Mouse (Mus musculus): Measurements from ENCODE around the gene Ucma. TPM values are rescaled to one million over a fixed set of nuclear protein-coding genes. Genes with fewer than 3 reads are reported as not detected.
"Not testable (repeated sequence)": the region's sequence is repeated elsewhere in the genome, so short reads cannot be mapped to it uniquely, and the experiment has no call there.

Ucma gene
- 1.7 and 2.3 TPM in 2 replicates for polyA plus RNA-seq (2015; fragmentation: Nextera tagmentation; extraction: Ambion mirVana)

DNA sequence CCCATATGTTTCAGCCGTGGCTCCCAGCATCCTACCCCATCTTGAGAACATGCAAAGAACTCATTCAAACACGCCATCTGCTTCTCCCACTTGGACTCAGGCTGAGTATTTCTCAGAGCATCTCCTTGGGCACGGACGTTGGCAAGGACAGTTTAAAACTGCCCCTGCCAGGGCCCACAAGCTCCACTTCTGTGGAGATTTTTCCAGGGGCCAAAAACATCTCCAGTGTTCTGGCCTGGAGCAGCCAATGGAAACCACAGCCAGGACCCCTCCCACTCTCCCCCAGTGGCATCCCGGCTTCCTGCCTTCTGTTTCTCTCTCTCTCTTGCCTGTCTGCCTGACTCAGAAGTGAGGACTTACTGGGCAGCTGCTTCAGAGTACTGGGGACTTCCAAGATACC lies at the start of gene Ucma:
Gene Ucma, plus strand, starts transcription at position 316 of the 400 bp plus-strand sequence.
- WGBS, result 71% methylated on average over 5 of the region's 5 CpGs
- Histone ChIP-seq H3K27ac (replicated peaks) (no peak within 1 kb of the TSS), H3K4me2 (no peak within 1 kb of the TSS), H3K9ac (no peak within 1 kb of the TSS), H3K27me3 (no peaks in the 10 kb centered on the region), H3K4me3 (no peak within 1 kb of the TSS), H3K9me3 (no peaks in the 10 kb centered on the region), H3K36me3 (no peaks in the 10 kb centered on the region), H3K4me1 (replicated peaks) (0 out of 2 replicates have a peak, but pooled peaks cover 3% of the 10 kb centered on the region)
- ATAC-seq (ENCODE audit: low FRiP score, low read depth), result peak; percentile 42; the same call in 1 of the 2 replicates

DNA sequence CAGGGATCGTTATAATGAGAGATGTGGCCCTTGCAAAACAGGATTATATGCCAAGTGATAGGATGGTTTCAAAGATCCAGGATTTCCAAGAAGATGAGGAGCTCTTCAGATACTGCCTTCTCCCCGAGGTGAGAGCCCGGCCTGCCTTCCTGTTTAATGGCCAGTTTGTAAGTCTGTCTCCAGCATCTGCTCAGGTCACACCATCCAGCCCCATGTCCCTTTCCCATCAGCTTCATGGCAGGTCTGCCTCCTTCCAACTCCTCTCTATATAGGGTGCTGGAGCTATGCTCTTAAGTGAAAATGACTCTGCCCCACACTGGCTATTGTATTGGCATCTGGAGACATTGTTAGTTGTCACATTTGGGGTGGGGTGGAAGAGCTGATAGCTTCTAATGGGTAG lies 48.5 kb upstream of the Ucma start:
- no peak overlapping the region for H3K9ac ChIP-seq
- H3K4me1 ChIP-seq (replicated peaks), result no peaks in the 10 kb centered on the region
- no peak overlapping the region for H3K4me3 ChIP-seq
- ATAC-seq (ENCODE audit: low FRiP score, low read depth), result no peak
- H3K27ac ChIP-seq (replicated peaks), result no peak overlapping the region
- peaks cover 36% of the 10 kb centered on the region for H3K36me3 ChIP-seq
- no peak overlapping the region for H3K4me2 ChIP-seq
- 92% methylated on average over 3 of the region's 3 CpGs for WGBS
- no peaks in the 10 kb centered on the region for H3K9me3 ChIP-seq
- H3K27me3 ChIP-seq, result no peaks in the 10 kb centered on the region

DNA sequence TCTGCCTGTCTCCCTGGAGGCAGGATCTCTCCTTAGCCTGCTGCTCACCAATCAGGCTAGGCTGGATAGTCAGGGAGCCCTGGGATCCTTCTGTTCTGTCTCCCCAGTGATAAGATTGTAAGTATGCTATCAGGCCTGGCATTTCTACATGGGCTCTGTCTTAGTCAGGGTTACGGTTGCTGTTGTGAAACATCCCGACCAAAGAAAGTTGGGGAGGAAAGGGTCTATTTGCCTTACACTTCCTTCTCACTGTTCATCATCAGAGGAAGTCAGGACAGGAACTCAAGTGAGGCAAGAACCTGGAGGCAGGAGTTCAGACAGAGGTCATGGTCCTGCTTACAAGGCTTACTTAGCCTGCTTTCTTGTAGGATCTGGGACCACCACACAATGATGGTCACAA lies 46.7 kb upstream of the Ucma start:
- Histone ChIP-seq H3K4me3 (no peak overlapping the region), H3K9me3 (no peaks in the 10 kb centered on the region), H3K27ac (replicated peaks) (no peak overlapping the region), H3K4me1 (replicated peaks) (no peaks in the 10 kb centered on the region), H3K4me2 (no peak overlapping the region), H3K27me3 (no peaks in the 10 kb centered on the region), H3K9ac (no peak overlapping the region), H3K36me3 (peaks cover 39% of the 10 kb centered on the region)
- WGBS, result 90% methylated on average over 2 of the region's 2 CpGs
- ATAC-seq (ENCODE audit: low FRiP score, low read depth), result no peak

DNA sequence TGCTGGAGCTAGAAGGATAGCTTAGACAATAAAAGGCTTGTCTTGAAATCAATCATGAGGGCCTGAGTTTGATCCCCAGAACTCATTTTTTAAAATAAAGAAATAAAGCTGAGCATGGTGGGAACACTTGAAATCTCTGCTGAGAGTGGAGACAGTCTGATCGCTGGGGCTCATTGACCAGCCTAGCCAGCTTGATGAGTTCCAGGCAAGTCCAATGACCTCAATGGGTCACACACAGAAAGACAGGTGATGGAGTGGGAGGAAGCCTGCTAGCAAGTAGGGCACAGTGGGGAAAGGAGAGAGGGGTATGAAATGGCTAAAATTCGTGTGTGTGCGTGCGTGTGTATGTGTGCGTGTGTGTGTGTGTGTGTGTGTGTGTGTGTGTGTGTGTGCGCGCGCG lies 41.4 kb upstream of the Ucma start:
- 96% methylated on average over 9 of the region's 9 CpGs for WGBS
- Histone ChIP-seq H3K4me3 (no peak overlapping the region), H3K27me3 (no peaks in the 10 kb centered on the region), H3K27ac (replicated peaks) (no peak overlapping the region), H3K4me2 (no peak overlapping the region), H3K4me1 (replicated peaks) (no peaks in the 10 kb centered on the region), H3K9ac (no peak overlapping the region), H3K9me3 (no peaks in the 10 kb centered on the region), H3K36me3 (peaks cover 41% of the 10 kb centered on the region)
- no peak for ATAC-seq (ENCODE audit: low FRiP score, low read depth)

DNA sequence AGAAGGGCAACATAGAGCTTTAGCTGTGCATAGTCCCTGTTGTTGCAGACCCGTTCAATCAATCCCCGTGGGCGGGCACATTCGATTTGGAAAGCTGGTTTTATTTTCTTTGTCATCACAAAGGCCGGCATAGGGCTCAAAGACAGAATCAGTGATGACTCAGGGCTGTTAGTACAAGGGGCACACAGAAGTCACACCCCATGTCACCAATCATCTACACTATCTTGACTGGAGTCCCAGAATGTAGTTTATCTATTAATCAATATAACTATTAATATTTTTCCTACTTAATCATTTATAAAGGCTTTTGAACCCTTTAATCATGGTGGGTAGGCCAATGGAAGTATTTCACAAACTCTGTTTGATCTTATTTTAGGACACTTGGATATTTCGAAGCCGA lies 38.0 kb upstream of the Ucma start:
- no peak overlapping the region for H3K4me3 ChIP-seq
- H3K36me3 ChIP-seq, result peaks cover 28% of the 10 kb centered on the region
- no peak for ATAC-seq (ENCODE audit: low FRiP score, low read depth)
- no peak overlapping the region for H3K27ac ChIP-seq (replicated peaks)
- no peaks in the 10 kb centered on the region for H3K27me3 ChIP-seq
- WGBS, result 91% methylated on average over 7 of the region's 7 CpGs
- no peaks in the 10 kb centered on the region for H3K4me1 ChIP-seq (replicated peaks)
- H3K9me3 ChIP-seq, result no peaks in the 10 kb centered on the region
- H3K4me2 ChIP-seq, result no peak overlapping the region
- no peak overlapping the region for H3K9ac ChIP-seq

DNA sequence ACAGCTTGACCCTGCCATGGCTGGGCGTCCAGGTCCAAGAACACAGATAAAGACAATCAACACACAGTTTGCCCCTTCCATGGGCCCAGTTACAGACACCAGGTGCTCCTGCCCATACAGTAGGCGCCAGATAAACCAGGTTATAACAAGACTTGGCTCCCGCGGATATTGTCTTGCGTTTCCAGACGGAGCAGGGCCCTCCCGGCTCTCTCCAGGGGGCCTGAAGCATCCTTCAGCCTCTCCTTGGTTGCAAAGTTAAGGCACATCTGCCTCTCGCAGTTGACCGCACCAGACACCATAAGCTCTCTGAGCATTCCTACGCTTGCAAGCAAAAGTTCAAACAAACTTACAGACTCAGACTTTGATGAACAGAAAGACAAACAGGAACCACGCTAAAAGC lies 35.1 kb upstream of the Ucma start:
- H3K9ac ChIP-seq, result no peak overlapping the region
- no peak overlapping the region for H3K4me3 ChIP-seq
- H3K4me1 ChIP-seq (replicated peaks), result no peaks in the 10 kb centered on the region
- no peak overlapping the region for H3K27ac ChIP-seq (replicated peaks)
- H3K4me2 ChIP-seq, result no peak overlapping the region
- no peaks in the 10 kb centered on the region for H3K9me3 ChIP-seq
- WGBS, result 91% methylated on average over 11 of the region's 11 CpGs
- no peaks in the 10 kb centered on the region for H3K27me3 ChIP-seq
- no peak for ATAC-seq (ENCODE audit: low FRiP score, low read depth)
- H3K36me3 ChIP-seq, result peaks cover 25% of the 10 kb centered on the region

DNA sequence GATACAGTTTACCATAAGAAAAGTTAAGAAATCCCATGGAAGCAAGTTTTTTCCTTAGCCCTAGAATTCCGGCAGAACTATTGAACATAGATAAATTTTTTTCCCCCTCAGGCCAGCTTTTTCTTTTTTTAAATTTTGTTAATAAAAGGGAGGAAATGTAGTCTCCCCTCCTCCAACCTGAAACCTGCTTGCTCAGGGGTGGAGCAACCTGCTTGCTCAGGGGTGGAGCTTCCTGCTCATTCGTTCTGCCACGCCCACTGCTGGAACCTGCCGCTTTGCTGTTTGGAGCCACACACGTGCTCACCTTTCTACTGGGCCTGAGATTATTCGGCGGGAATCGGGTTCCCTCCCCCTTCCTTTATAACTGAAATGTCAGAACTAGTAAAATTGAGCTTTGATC lies 26.2 kb upstream of the Ucma start:
- H3K4me1 ChIP-seq (replicated peaks); H3K27ac ChIP-seq (replicated peaks); H3K9ac ChIP-seq; H3K27me3 ChIP-seq; H3K9me3 ChIP-seq; H3K36me3 ChIP-seq; ATAC-seq (ENCODE audit: low FRiP score, low read depth); H3K4me3 ChIP-seq; H3K4me2 ChIP-seq: not testable (repeated sequence)
- WGBS, result 94% methylated on average over 8 of the region's 8 CpGs

DNA sequence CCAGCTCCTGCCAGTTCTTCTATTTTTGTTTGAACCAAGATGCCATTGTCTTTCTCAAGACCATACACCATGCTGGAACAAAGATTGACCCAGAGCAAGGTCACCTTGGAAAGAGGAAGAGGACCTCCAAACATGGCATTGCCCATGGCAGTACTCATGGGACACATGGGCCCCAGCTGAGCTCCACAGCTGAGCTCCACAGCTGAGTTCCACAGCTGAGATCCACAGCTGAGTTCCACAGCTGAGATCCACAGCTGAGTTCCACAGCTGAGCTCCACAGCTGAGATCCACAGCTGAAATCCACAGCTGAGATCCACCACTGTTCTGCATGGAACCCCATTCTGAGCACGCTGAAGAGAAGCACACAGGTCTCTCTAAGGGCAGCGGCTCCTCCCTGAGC lies 24.9 kb upstream of the Ucma start:
- no peak overlapping the region for H3K9ac ChIP-seq
- WGBS, result 88% methylated on average over 2 of the region's 2 CpGs
- no peak overlapping the region for H3K27ac ChIP-seq (replicated peaks)
- no peaks in the 10 kb centered on the region for H3K4me1 ChIP-seq (replicated peaks)
- H3K4me2 ChIP-seq, result no peak overlapping the region
- no peaks in the 10 kb centered on the region for H3K9me3 ChIP-seq
- ATAC-seq (ENCODE audit: low FRiP score, low read depth), result no peak
- H3K36me3 ChIP-seq, result no peaks in the 10 kb centered on the region
- no peaks in the 10 kb centered on the region for H3K27me3 ChIP-seq
- H3K4me3 ChIP-seq, result no peak overlapping the region

DNA sequence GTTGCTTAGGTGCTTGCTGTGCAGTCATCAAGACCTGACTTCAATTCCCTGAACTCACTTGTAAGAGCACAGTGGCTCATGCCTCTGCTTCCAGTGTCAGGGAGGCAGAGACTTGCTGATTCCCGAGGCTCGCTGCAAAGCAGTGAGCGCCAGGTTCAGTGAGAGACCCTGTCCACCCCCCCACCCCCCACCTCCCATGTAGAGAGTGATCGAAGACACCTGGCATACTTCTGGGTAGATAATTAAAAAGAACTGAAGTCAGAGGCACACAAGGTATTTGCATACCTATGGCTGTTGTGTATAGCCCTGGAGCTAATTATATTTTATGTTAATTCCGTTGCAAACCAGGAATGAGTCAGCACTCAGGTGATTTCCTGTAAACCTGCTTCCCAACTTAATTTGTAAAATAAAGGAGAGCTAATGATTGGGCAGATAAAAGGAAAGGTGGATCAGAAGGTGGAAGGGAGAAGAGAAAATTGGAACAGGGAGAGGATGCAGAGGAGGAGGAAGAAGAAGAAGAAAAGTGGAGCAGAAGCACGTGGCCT lies 21.6 kb upstream of the Ucma start:
- H3K4me2 ChIP-seq, result no peak overlapping the region
- WGBS, result 85% methylated on average over 6 of the region's 6 CpGs
- no peak overlapping the region for H3K9ac ChIP-seq
- no peaks in the 10 kb centered on the region for H3K36me3 ChIP-seq
- H3K27me3 ChIP-seq, result no peaks in the 10 kb centered on the region
- no peak overlapping the region for H3K4me3 ChIP-seq
- no peaks in the 10 kb centered on the region for H3K4me1 ChIP-seq (replicated peaks)
- H3K9me3 ChIP-seq, result no peaks in the 10 kb centered on the region
- no peak overlapping the region for H3K27ac ChIP-seq (replicated peaks)
- no peak for ATAC-seq (ENCODE audit: low FRiP score, low read depth)

DNA sequence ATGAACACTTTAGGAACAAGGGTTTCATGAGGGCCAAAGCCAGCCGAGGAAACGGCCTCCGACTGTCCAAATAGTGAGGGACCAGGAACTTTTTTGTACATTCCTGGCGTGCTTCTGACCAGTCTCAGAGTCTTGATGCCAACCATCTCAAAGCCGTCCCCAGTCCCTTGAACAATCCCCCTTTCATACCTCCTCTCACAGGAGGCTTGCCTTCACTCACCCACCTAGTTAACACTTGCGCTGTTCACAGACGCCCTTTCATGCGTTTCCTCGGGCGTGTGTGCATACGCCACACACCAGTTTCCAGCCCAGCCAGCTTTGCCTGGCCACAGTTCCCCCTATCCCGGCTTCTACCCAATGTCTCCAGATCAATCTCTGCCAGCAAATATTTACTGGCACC lies 17.9 kb upstream of the Ucma start:
- no peak overlapping the region for H3K9ac ChIP-seq
- H3K27me3 ChIP-seq, result no peaks in the 10 kb centered on the region
- H3K27ac ChIP-seq (replicated peaks), result no peak overlapping the region
- no peak for ATAC-seq (ENCODE audit: low FRiP score, low read depth)
- no peak overlapping the region for H3K4me2 ChIP-seq
- no peaks in the 10 kb centered on the region for H3K9me3 ChIP-seq
- no peaks in the 10 kb centered on the region for H3K36me3 ChIP-seq
- WGBS, result 87% methylated on average over 12 of the region's 12 CpGs
- no peaks in the 10 kb centered on the region for H3K4me1 ChIP-seq (replicated peaks)
- H3K4me3 ChIP-seq, result no peak overlapping the region

DNA sequence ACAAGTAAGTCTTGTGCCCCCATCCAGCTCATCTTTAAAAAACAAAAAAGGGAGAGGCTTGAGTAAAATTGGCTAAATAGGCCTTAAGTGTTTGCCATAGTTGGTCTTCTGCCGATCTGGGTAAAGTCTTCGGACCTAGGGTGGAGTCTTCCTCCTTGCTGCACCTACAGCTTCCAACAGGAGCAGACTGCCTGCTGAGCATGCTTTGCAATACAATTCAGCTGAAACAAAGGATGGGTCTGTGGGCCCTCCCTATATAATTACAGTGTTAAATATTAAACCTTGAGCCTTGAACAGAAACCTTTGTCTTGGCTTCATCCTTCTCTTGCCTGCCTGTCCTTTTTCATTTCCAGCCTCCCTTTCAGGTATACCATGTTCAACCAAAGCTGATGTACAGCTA lies 8.1 kb upstream of the Ucma start:
- no peak for ATAC-seq (ENCODE audit: low FRiP score, low read depth)
- Histone ChIP-seq H3K4me1 (replicated peaks) (no peaks in the 10 kb centered on the region), H3K27ac (replicated peaks) (no peak overlapping the region), H3K4me2 (no peak overlapping the region), H3K27me3 (no peaks in the 10 kb centered on the region), H3K9ac (no peak overlapping the region), H3K36me3 (no peaks in the 10 kb centered on the region), H3K4me3 (no peak overlapping the region), H3K9me3 (no peaks in the 10 kb centered on the region)
- WGBS, result 87% methylated on average over 2 of the region's 2 CpGs

DNA sequence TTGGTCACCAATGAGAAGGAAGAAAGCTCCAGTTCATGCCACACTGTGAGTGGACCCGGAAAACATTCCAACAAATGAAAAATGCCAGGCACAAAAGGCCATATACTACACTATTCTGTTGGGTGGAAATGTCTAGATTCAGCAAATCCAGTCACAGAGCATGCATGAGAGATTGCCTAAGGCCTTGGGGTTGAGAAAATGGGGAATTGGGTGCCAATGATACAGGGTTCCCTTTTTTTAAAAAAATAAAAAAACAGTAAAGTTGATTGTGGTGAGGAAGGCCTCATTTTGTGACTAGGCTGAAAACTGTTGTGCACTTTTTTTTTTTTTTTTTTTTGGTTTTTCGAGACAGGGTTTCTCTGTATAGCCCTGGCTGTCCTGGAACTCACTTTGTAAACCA lies 6.8 kb upstream of the Ucma start:
- Histone ChIP-seq H3K36me3 (no peaks in the 10 kb centered on the region), H3K4me3 (no peak overlapping the region), H3K4me1 (replicated peaks) (no peaks in the 10 kb centered on the region), H3K4me2 (no peak overlapping the region), H3K27me3 (no peaks in the 10 kb centered on the region), H3K27ac (replicated peaks) (no peak overlapping the region), H3K9me3 (no peaks in the 10 kb centered on the region), H3K9ac (no peak overlapping the region)
- 98% methylated on average over 1 of the region's 2 CpGs for WGBS
- ATAC-seq (ENCODE audit: low FRiP score, low read depth), result no peak

DNA sequence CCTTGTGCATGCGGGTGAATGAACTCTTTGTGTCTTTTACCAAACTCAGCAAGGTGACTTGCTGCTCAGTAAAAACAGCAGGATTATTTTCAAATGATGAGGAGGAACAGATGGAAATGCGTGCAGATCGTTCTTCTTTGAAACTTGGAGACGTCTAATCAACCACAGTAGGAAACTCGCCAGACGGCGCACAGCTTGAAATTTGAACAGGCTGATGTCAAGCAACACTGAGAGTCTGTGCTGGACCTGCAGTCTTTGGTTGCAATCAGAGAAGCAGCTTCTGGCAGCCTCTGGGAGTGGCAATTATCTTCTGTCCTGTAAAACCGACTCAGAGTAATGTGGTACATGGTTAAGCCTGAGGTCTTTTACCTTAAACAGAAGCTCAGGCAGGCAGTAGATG lies 2.2 kb downstream of the Ucma start:
- Histone ChIP-seq H3K4me2 (no peak overlapping the region), H3K4me1 (replicated peaks) (0 out of 2 replicates have a peak, but pooled peaks cover 3% of the 10 kb centered on the region), H3K9me3 (no peaks in the 10 kb centered on the region), H3K27ac (replicated peaks) (peak overlapping the region; percentile 20; the same call in 1 of the 2 replicates), H3K9ac (no peak overlapping the region), H3K36me3 (no peaks in the 10 kb centered on the region), H3K27me3 (no peaks in the 10 kb centered on the region), H3K4me3 (no peak overlapping the region)
- peak; percentile 61; the same call in 1 of the 2 replicates for ATAC-seq (ENCODE audit: low FRiP score, low read depth)
- 32% methylated on average over 8 of the region's 8 CpGs for WGBS

Data from hindbrain, embryonic 15.5 days (tissue).